Mouse (Mus musculus) kidney, adult 8-10 months (tissue): ENCODE data around the gene Mindy3.

Source experiments
- DNase-seq, 2 experiments: peaks; one replicate each; pipeline ENCODE4 v3.0.0; 2022

Mindy3 gene

GRCm38 (mm10) chr2:12297287-12297686, 122.0 kb downstream of the Mindy3 start:
- DNase-seq, result no peak
